In the genomic region with DNA sequence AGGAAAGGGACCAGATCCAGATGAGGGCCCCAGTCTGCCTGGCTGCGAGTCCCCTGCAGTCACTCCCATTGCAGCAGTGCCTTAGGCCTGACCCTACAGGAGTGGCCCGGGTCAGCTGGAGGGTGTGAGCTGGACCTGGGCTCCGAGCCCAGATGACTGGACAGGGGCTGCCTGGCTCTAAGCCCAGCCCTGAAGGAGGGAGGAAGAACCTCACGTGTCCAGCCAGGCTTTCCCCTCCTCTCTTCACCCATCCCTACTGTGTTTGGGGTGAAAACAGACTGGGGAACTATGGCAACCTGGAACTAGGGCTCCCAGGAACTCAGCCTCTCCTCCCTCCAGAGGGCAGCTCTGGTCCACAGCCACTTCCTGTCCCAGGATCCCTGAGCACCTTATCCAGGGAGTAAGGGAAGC, we compare ENCODE assay signal across 9 mouse cellular contexts. TPM values are rescaled to one million over a fixed set of nuclear protein-coding genes. Genes with fewer than 3 reads are reported as not detected.
A peak's percentile ranks its signal among the peaks of the same experiment; 100 is the strongest.
DNase-seq lines count a peak whose midpoint lies in the region; ATAC-seq and TF ChIP-seq lines count a peak whose summit lies in the region.
"Had no signal": no experiment of that assay in that cellular context is flagged by ENCODE, and none has a peak within 500 bp of the region (broad histone marks: within the 10 kb centered on the region; RNA-seq: fewer than 3 reads in every experiment).

No protein-coding gene starts in this region.

- TF ChIP-seq CTCF in liver, adult 2 months (IDR thresholded peaks at IDR 0.05; ENCODE audit: low read depth, low read length), result peak; percentile 39

- DNase-seq in cerebellum, adult 11 months, result peak; percentile 37
- no peak for DNase-seq in cerebellum, adult 8-10 months
- DNase-seq in adrenal gland, postnatal 25 days, result peak; percentile 79
- peak; percentile 83 for DNase-seq in gastrocnemius, postnatal 10 days
- DNase-seq in liver, adult 2 months (ENCODE audit: extremely low read depth, low read depth, low spot score), result peak; percentile 47
- peak; percentile 83 for DNase-seq in ovary, adult 18-20 months (ENCODE audit: low spot score)
- no peak for DNase-seq in T-cell, adult 2 months (ENCODE audit: low spot score)

- ATAC-seq in hindbrain, embryonic 16.5 days, result peak; percentile 64

- no peak overlapping the region for H3K9ac ChIP-seq in hindbrain, embryonic 16.5 days (ENCODE audit: low read depth, low read length)
- H3K9ac ChIP-seq in liver, adult 2 months (ENCODE audit: low read depth, low read length), result no peak overlapping the region

- no peaks in the 10 kb centered on the region for H3K79me2 ChIP-seq in liver, adult 2 months (ENCODE audit: control insufficient read depth, insufficient read depth, low read length)

- no peak for TF ChIP-seq POLR2A in liver, adult 2 months (IDR thresholded peaks at IDR 0.05; ENCODE audit: extremely low read depth, insufficient read depth, low read length)

- H3K4me1 ChIP-seq in hindbrain, embryonic 16.5 days (ENCODE audit: control insufficient read depth, insufficient read depth, low read depth, low read length), result peaks cover 5% of the 10 kb centered on the region
- peaks cover 3% of the 10 kb centered on the region; the same call in 1 of the 2 replicates for H3K4me1 ChIP-seq in liver, adult 2 months (ENCODE audit: control insufficient read depth, insufficient read depth, low read length)

- H3K36me3 ChIP-seq in hindbrain, embryonic 16.5 days (ENCODE audit: control insufficient read depth, insufficient read depth, low read length), result peaks cover 33% of the 10 kb centered on the region
- H3K36me3 ChIP-seq in liver, adult 2 months (ENCODE audit: control insufficient read depth, insufficient read depth, low read length), result peaks cover 3% of the 10 kb centered on the region; the same call in 1 of the 2 replicates

- no peak overlapping the region for H3K4me2 ChIP-seq in hindbrain, embryonic 16.5 days (ENCODE audit: low read length)

- H3K27ac ChIP-seq in hindbrain, embryonic 16.5 days (ENCODE audit: low read depth, low read length), result peak overlapping the region; percentile 14; the same call in 1 of the 2 replicates
- peak overlapping the region; percentile 45 for H3K27ac ChIP-seq in liver, adult 2 months (replicated peaks; ENCODE audit: insufficient read depth, low read depth, low read length)

- no peaks in the 10 kb centered on the region for H3K9me3 ChIP-seq in hindbrain, embryonic 16.5 days (ENCODE audit: control insufficient read depth, low read length)

- H3K4me3 ChIP-seq in hindbrain, embryonic 16.5 days (ENCODE audit: low read length), result no peak overlapping the region
- H3K4me3 ChIP-seq in liver, adult 2 months (ENCODE audit: insufficient read depth, low read depth, low read length), result no peak overlapping the region

- WGBS in hindbrain, embryonic 16.5 days, result 42% methylated on average over 3 of the region's 4 CpGs
- WGBS in liver, adult 2 months, result 18% methylated on average over 4 of the region's 4 CpGs

- H3K27me3 ChIP-seq in hindbrain, embryonic 16.5 days (replicated peaks; ENCODE audit: control insufficient read depth, insufficient read depth, low read length), result peaks cover 4% of the 10 kb centered on the region
- no peaks in the 10 kb centered on the region for H3K27me3 ChIP-seq in liver, adult 2 months (ENCODE audit: control insufficient read depth, insufficient read depth, low read length)

RNA-seq across cellular contexts. Expression of gene Atf6b, which starts 8.6 kb away (rescaled TPM):
- 50.4 and 52.5 TPM in 2 replicates for total RNA-seq in adrenal gland, postnatal 25 days (2021)
- 10 to 100 TPM; 12.7 to 14.4 TPM for total RNA-seq in gastrocnemius, postnatal 10 days (2021)
- polyA plus RNA-seq in hindbrain, embryonic 16.5 days (2015; fragmentation: Nextera tagmentation; extraction: Ambion mirVana), result 110 and 121 TPM in 2 replicates
- total RNA-seq in liver, adult 2 months (2014; rRNA removed), result 4.4 and 6.6 TPM in 2 replicates
- 29.8 and 34.6 TPM in 2 replicates for polyA plus RNA-seq in liver, adult 2 months (2012; rRNA removed)

RNA-seq across cellular contexts. Expression of gene Fkbpl, which starts 11.0 kb away (rescaled TPM):
- 13.4 TPM in 2 replicates for total RNA-seq in adrenal gland, postnatal 25 days (2021)
- 1 to 10 TPM; 4.5 to 4.7 TPM for total RNA-seq in gastrocnemius, postnatal 10 days (2021)
- polyA plus RNA-seq in hindbrain, embryonic 16.5 days (2015; fragmentation: Nextera tagmentation; extraction: Ambion mirVana), result 13.5 and 17.0 TPM in 2 replicates
- total RNA-seq in liver, adult 2 months (2014; rRNA removed), result 4.2 and 5.3 TPM in 2 replicates
- polyA plus RNA-seq in liver, adult 2 months (2012; rRNA removed), result 2.0 and 3.0 TPM in 2 replicates

RNA-seq across cellular contexts. Expression of gene Tnxb, which starts 14.7 kb away (rescaled TPM):
- 23.7 and 25.4 TPM in 2 replicates for total RNA-seq in adrenal gland, postnatal 25 days (2021)
- total RNA-seq in gastrocnemius, postnatal 10 days (2021), result 100 to 1,000 TPM in 1 of 2 experiments, 10 to 100 TPM in 1; 90.2 to 123 TPM
- 0.30 and 0.34 TPM in 2 replicates for polyA plus RNA-seq in hindbrain, embryonic 16.5 days (2015; fragmentation: Nextera tagmentation; extraction: Ambion mirVana)
- 3.6 and 5.6 TPM in 2 replicates for total RNA-seq in liver, adult 2 months (2014; rRNA removed)
- 2.4 and 3.5 TPM in 2 replicates for polyA plus RNA-seq in liver, adult 2 months (2012; rRNA removed)
- total RNA-seq: common myeloid progenitor, adult 5-6 weeks had no signal

RNA-seq across cellular contexts. Expression of gene Prrt1, which starts 26.3 kb away (rescaled TPM):
- total RNA-seq in adrenal gland, postnatal 25 days (2021), result 10.8 and 13.5 TPM in 2 replicates
- total RNA-seq in gastrocnemius, postnatal 10 days (2021), result under 1 TPM; 0.61 to 0.63 TPM
- polyA plus RNA-seq in hindbrain, embryonic 16.5 days (2015; fragmentation: Nextera tagmentation; extraction: Ambion mirVana), result 6.8 and 8.1 TPM in 2 replicates
- total RNA-seq in liver, adult 2 months (2014; rRNA removed), result not detected in 2 replicates
- 0.32 and 0.39 TPM in 2 replicates for polyA plus RNA-seq in liver, adult 2 months (2012; rRNA removed)
- total RNA-seq: common myeloid progenitor, adult 5-6 weeks had no signal

RNA-seq across cellular contexts. Expression of gene Ppt2, which starts 27.3 kb away (rescaled TPM):
- 56.9 and 61.1 TPM in 2 replicates for total RNA-seq in adrenal gland, postnatal 25 days (2021)
- 10 to 100 TPM; 32.6 to 33.7 TPM for total RNA-seq in gastrocnemius, postnatal 10 days (2021)
- 19.9 and 23.5 TPM in 2 replicates for polyA plus RNA-seq in hindbrain, embryonic 16.5 days (2015; fragmentation: Nextera tagmentation; extraction: Ambion mirVana)
- total RNA-seq in liver, adult 2 months (2014; rRNA removed), result 22.5 and 28.5 TPM in 2 replicates
- 38.5 and 46.7 TPM in 2 replicates for polyA plus RNA-seq in liver, adult 2 months (2012; rRNA removed)

Comparison
In these comparisons a context has a peak if more than half of its experiments do, and no peak if none do; other contexts are left out.
1. DNase-seq: peak in cerebellum, adult 11 months (single experiment), adrenal gland, postnatal 25 days (single experiment), gastrocnemius, postnatal 10 days (single experiment), liver, adult 2 months (single experiment) and ovary, adult 18-20 months (single experiment); none in cerebellum, adult 8-10 months (single experiment) and T-cell, adult 2 months (single experiment).